Mouse (Mus musculus) brain, adult 2 months (tissue): ENCODE data around the gene Tmem178.

Experiments
- DNase-seq: peaks from one replicate; pipeline ENCODE4 v3.0.0; 2011; ENCODE audit warnings: low read depth, low spot score

Tmem178 gene

DNA sequence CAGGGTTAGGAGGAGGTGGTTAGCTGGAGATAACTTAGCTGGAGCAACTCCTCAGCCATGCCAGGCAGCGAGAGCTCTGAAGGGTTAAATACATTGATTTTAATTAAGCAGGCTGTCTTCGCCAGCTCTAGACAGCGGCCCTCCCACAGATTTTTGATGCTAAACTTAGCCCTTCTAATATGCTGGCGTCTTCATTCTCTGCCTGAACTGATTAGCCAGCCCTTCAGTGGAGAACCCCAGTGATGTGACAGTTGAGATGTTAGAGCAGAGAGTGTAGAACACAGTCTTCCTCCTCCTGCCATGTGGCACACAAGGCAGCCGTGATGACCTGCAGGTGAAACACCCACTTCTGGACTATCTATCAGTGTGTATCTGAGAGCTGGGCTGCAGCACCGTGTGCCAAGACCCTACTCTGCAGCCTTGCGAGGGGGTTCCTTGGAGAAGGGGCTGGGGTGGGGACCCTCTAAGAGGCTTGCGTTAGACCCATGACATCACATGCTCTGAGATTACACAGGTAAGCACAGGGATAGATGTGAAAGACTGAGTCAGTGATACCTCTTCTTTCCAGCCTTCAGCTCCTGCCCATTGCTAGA, 47.2 kb downstream of the Tmem178 start:
- DNase-seq, result peak; percentile 62

DNA sequence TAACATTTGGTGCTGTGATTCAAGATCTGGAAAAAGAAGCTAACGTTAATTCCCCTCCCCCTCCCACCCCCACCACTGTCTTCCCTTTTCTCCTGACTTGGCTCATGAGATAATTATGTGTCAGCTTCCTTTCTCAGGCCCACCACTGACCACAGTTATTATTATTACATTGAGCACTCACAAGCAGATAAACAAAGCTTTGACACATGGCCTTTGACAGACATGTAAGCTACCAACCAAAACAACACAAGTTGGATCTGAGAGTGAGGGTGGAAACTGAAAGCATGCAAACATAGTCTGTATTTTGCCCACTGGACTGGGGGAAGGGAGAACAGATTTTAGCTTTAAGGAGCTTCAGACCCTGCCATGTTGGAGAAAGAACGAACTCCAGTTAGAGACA, 52.8 kb downstream of the Tmem178 start:
- DNase-seq, result no peak

DNA sequence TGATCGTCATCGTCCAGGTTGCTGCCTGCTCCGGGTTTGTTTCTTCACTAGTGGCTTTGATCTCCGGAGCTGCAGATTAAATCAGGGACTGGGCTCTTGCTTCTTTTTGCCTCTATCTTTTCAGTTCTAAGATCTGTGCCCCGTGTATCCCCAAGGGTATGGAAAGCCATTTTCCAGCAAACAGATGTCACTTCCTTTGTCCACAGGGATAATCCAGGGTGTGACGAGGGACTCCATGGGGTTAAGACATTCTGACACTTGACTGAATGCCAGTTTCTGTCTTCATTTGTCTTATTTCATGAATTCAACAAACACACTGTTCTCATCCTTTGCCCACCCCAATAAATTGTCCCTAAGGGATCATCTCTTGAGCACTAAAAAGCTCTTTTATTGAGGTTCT, 54.5 kb downstream of the Tmem178 start:
- no peak for DNase-seq

DNA sequence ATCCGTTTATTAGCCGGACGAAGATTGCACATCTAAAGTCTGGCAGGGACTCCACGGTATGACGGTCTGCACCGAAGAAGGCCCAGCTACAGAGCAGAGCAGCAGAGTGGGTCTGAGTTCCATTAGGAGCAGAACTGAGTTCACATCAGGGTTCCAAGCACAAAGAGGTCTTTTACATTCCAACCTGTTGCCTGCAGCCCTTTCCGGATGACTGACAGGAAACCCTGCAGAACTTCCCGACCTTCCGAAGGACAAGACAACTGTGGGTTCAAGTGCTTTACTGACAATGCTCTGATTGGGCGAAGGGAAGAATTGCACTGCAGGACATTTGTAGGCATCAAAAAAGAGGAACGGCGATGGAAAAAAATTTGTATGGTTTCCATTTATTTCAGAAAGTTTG, 56.6 kb downstream of the Tmem178 start:
- DNase-seq, result no peak

DNA sequence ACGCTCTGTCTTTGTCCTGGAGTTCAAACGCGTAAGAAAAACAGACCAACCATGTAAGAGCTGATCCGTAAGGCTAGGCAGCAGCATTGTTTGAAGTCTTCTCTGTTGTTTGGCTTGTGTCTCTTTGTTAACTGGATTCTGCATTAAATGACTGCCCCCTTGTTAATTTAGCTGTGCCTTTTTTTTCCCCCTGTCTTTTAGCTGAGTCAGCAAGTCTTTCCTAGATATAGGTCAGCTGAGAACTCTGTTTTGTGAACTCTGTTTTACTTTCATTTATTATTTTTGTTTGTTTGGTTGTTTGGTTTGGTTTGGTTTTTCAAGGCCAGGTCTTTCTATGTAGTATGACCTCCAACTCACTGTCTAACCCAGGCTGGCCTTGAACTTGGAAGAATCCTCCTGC, 57.2 kb downstream of the Tmem178 start:
- DNase-seq, result no peak

DNA sequence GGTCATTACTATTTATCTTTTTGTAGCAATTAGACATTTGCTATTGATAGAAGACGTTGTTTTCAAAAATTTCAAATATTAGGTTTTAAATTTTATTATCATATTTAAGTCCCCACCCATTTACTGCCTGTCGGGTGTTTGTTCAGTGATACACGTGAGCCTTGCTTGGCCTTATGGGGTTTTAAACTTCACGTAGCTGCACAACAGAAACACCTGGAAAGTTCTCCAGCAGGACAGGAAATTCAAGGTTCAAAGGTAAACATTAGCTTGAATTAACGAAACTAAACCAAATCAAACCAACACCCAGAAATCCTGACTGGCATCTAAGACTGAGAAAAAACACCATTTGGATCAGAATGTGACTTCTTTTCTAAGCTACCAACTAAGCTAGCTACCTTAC, 57.7 kb downstream of the Tmem178 start:
- DNase-seq, result no peak

DNA sequence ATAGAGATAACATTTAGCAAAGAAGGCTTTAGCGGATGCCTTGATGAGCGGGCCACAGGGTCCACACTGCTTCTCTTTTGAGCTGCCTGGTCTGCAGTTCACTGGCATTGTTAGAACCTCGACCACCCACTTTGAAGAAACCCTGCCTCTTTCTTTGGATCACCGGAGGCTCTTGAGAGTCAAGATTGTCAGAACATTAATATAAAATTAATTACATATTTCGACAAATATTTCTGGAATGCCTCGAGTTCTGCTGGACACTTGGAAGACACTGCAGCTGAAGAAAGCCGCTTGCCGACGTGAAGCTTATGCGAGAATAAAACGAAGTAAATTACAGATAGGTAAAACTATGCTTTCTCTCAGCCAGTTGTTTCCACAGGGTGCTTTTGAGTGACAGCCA, 60.0 kb downstream of the Tmem178 start:
- DNase-seq, result no peak

DNA sequence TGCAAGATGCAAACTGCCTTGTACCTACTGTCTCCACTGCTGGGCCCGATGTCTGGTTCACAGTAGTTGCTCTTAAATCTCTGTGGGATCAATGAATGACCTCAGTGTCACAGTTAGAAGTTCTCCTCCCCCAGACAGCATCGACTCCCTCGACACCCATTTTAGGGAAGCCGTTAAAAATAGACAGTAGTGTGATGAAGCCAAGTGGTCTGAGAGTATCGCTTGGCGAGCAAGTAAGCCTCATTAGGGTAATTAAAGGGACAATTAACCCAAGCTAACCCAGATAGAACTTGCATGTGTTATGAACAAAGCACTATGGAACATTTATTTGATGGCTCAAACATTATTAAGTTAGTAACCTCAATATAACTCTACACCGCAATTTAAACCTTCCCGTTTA, 60.9 kb downstream of the Tmem178 start:
- no peak for DNase-seq

DNA sequence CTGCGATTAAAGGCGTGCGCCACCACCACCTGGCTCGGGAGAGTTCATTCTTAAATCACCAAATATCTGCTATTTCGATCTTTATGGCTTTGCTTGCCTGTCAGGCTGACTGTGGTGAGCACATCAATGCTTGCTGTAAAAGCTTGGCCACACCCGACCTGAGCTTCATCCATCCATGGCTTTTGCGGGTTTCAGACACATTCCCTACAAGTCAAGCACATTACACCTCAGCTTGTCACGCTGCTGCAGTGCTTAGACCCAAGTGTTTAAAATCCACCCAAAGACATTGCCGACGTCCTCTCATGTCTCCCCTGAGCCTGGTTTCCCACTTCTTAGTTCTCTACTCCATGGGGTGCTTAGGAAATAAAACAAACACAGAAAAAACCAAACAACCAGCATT, 64.7 kb downstream of the Tmem178 start:
- no peak for DNase-seq

DNA sequence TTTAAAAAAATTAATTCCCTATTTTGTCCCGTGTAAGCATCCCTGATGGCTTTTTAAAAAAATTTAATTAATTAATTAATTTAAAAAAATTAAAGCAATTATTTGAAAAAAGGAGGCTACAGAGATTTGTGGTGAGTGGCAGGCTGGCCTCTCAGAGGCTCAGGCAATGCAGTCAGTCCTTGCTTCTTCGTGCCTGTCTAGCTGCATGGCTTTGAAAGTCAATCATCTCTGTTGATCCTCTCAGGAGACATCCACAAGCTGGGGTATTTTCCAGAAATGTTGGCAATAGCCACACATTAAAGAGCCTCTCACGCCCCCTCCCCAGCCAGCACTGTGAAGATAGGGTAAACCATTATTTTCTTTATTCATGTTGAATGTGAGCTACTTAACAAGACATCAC, 65.8 kb downstream of the Tmem178 start:
- no peak for DNase-seq

DNA sequence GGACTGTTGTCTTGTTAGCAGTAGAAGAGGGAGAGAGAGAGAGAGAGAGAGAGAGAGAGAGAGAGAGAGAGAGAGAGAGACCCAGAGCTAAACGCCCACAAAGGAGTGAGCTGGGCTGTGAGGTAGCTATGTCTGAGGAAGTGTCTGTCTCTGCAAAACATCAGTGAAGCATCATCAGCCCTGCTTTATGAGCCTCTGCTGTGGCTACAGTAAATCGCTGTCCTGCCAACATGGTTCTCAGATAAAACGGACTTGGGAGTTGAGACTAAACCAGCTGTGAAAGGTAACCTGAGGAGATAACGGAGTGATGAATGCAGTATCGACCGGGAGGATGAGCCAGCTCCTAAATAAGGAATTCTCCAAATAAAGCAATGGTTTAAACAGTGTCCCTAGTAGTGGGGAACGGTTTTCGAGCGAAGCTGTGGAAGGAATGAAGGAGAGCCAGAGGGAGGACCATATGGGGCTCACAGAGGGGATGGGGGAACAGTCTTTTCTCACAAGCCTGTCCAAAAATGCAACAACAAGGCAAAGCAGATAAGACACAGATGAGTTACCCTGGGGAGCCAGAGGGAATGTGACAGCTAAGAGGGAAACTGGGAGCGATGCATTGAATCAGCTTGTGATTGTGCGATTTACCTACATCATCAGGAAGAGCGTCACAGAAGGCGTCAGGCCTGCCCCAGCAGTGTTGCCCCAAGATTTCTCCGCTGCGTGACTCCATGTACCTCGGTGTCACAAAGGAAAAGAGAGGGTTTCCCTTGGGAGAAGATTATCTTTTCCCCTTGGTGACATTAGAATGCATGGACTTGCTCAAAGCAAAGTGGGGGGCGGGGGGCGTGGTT, 66.6 kb downstream of the Tmem178 start:
- DNase-seq, result peak; percentile 83

DNA sequence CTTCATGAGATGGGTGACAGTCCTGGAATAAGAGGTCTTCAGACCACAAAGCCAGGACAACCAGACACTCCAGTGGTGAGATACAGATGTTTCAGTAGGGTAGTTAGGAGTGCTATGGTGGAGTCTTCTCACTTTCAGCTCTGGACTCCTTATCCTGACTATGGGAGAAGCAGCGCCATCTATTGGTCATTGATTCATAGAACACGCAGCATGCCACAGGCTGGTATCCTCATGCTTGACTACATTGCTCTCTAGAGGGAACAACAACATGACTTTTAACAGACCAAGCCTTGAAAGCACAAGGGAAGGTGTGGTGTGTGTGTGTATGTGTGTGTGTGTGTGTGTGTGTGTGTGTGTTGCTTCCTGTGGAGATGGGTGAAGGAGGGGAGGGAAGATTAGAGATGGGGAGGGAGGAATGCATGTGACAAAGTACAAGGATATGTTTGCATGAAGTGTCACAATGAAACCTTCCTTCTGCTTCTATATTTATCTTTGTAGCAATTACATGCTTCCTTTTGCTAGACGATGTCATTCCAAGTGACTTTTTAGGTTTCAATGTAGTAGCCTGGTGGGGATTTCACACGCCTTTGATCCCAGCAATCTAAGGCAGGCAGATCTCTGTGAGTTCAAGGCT, 71.5 kb downstream of the Tmem178 start:
- peak; percentile 89 for DNase-seq

DNA sequence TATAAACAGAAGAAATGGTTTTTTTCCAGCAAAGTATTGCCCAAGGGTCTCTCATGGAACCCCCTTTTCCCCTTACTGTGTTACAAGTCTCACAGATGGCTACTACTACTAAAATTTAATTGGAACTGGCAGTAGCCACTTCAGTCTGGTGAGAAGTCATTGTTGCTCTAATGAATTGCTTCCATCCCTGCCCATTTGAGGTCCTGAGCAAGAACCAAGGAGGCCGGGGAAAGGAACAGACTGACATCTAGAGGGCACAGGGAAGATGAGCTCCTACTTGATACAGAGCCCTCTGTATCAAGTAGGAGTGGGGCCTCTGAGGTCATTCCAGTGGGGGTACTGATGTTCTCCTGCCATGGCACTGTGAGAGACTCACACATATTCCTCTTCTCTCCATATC, 72.7 kb downstream of the Tmem178 start:
- peak; percentile 62 for DNase-seq

DNA sequence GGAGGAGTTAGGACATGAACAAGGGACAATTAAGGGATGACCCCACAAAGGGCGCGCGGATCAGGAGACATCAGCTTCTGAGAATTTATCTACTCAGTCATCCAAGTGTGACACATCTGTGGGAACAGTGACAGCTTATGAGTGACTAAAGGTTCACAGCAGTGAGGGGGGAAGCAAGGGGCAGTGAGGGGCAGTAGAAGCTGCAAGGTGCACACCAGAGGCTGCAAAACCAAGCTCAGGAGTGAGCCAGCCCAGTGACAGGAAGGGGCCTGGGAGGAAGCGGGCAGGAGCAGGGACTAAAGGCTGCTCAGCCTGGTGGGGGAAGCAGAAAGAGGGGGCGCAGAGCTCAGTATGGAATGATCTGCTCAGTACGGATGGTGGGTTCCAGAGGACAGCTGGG, 82.9 kb downstream of the Tmem178 start:
- no peak for DNase-seq

DNA sequence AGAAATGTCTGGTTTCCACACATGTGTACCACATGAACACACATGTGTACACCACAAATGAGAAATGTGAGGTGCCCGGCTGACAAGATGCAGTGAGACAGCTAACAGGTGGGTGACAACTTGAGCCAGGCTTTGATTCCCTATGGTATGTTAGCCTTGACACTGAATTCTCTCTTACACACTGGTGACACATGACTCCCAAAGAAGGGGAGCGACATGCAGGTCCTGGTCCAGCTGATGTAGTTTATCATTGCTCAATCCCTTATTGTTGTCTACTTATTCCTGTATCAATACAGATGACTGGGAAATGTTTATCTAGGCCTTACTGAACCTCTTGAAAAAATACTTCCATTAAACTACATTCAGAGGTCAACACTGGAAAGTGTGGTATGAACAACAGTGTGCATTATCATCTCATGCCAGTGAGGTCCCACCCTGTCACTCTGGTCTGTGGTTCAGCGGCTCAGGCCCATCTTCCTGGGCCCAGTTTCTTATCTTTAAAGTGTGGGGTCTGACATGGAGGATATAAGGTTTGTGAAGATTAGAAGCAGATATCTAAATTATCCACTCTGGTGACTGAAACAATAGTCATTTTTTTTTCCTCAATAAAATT, 87.5 kb downstream of the Tmem178 start:
- DNase-seq, result no peak

DNA sequence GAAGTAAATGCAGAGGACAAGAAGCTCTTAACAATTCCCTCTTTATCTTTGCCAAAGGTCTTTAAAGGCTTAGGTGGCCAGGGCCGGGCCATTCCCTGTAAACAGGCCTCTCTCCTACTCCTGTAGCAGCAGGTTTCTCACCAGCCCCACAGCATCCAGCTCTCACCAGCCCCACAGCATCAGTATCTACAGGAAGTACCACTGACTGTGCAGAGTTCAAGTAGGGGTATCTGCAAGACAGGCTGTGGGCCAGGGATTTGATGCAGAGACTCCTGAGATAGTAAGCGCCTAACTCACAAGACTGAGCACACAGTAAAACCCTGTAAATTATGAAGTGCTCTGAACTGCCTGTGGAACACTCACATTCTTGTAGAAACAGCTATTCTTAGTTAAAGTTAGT, 88.5 kb downstream of the Tmem178 start:
- DNase-seq, result no peak

DNA sequence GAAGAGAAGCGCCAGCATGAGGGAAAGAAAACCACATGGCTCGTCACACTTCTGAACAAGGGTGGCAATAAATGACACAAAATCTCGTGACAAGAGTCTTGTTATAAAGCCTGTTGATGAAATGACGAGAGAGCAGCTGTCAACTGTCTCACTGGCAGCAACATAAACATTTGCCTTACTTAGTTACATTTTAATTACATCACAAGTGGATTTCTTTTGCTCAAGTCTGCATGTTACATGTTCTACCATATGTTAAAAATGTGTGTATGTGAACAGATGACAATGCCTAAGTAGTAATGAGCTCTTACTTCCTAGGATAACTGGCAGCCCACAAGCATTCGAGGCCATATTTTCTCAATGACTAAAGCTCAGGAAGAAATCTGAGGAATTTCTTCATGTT, 90.9 kb downstream of the Tmem178 start:
- no peak for DNase-seq

DNA sequence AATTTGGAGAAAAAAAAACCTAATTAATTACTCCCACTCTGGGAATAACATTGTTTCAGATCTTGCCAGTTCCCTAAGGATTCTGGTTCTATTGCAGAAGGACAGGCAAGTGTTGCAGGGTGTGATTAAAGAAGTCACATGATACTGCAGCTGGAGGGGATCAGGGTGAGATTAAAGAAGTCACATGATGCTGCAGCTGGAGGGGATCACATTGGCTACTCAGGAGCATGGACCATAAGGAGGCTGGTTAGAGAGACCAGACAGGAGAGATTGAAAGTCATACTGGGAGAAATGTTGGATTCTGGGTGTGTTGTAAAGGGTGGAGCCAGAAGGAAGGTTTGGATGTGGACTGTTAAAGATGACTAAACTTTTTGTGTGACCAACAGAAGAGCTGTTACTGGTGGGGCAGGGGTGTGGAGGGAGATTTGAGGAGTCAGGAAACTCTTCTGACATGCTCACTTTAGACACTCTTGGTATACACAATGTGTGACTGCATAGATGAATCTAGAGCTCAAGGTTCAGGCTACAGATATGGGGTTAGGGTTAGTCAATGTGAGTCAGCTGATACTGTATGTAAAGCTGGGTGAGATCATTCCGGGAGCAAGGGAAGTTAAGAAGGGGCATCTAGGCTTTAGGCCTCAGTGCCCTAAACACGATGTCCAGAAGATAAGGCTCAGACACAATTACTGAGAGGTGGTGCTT, 94.4 kb downstream of the Tmem178 start:
- DNase-seq, result no peak

DNA sequence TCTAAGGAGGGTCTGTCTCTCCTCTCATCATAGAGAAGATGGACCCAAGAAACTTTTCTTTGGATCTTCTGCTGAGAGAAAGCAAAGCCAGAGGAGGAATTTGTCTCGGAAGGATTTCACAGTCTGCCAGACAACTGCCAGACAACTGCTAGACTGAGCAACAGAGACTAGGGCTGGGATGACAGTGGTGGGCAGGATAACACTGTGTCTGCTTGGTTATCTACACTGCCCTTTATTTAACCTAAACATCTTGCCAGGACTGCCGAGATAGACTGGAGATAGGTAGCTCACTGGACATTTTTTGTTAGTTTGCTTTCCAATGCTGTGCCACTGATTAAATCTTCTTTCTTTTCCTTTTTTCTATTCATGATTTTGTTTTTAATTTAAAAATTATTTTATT, 97.2 kb downstream of the Tmem178 start:
- DNase-seq, result no peak

DNA sequence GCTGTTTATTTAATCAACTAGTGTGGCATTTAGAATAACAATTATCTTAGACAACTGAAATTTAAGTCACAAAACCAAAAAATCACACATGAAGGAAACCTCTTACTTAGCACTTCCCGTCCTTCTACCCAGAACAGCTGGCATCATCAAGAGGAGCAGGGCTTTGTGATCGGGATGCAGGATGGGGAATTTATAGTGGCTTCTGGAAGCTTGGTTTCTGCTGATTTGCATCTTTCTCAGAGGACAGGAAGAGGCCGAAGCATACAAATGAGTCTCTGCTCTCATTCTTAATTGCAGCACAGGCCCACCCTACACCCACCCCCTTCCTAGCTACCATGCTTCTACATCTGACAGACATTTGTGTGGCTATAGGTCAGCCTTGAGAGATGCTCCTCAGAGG, 99.9 kb downstream of the Tmem178 start:
- DNase-seq, result peak; percentile 29

DNA sequence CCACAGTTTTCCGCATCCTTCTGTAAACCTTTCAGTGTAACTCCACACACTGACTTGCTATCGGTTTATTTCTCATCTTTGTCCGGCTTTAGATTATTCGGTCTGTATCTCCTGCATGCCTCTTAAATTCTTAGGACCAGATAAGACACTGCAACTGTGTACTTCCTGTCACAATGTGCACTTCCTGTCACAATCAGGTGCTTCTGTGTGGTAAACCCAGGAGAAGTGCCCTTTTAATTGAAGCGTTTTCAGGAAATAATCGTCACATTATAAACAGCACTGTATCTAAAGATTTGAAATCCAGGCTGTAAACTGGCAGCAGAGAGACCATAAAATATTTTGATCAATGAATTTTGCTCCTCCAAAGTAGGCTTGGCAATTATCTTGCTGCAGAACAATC, 100.7 kb downstream of the Tmem178 start:
- DNase-seq, result no peak
